Mouse (Mus musculus): ENCODE results near the gene Cpeb4. TPM values are rescaled to one million over a fixed set of nuclear protein-coding genes. Genes with fewer than 3 reads are reported as not detected.
A peak's percentile ranks its signal among the peaks of the same experiment; 100 is the strongest.

The Cpeb4 gene
- polyA plus RNA-seq, 1 experiment, result 5.1 TPM

DNA sequence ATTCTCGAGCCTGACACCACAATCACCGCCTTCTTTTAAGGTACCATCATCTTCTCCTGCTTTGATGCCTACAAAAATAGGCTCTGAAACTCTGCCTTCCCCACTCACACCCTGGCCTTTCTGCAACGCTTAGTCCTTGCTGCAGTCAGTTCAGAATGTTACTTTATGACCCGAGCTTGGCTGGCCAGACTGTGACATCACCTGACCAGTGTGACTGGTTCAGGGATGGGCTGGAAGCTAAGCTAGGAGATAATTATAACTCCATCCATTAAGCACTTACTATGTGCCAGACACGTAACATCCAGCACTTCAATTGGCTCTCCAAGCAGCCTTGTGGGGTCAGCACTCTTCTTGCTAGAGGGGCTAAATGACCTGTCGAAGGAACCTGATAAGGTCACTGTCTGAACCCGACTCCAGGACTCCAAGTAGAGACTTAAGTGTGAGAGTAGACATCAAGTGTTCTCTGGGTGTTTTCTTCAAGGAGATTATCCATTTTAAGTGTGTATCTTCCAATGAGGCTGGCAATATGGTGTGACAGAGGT, 39.5 kb upstream of the Cpeb4 start:
- no peaks in the 10 kb centered on the region for H3K27me3 ChIP-seq (ENCODE audit: control insufficient read depth)
- no peaks in the 10 kb centered on the region for H3K9me3 ChIP-seq (ENCODE audit: control insufficient read depth, low read length)
- peaks cover 96% of the 10 kb centered on the region for H3K4me1 ChIP-seq (ENCODE audit: control insufficient read depth)
- TF ChIP-seq GATA1 (IDR thresholded peaks at IDR 0.05; ENCODE audit: low read length), result no peak
- TF ChIP-seq TAL1 (IDR thresholded peaks at IDR 0.05; ENCODE audit: low read length), result no peak
- peaks cover 14% of the 10 kb centered on the region for H3K36me3 ChIP-seq (ENCODE audit: control insufficient read depth)
- H3K4me3 ChIP-seq (replicated peaks), result no peak overlapping the region

DNA sequence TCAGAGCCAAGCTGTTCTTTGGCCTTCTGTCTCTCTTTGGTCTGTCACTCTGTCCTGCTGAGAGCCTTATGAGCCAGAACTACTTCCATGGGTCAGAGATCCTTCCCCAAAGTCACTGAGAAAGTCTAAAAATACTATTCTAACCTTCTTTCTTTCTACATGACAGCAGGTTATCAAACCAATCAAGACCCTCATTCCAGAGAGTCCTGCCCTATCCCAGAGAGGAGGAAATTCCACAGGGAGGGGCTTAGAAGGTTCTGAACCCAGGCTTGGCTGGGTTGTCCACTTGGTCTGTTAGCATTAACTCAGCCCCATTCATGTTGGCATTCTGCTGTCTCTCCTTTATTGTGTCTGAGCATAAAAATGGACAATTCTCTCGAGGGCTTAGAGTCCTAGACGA, 38.5 kb upstream of the Cpeb4 start:
- no peaks in the 10 kb centered on the region for H3K9me3 ChIP-seq (ENCODE audit: control insufficient read depth, low read length)
- TF ChIP-seq TAL1 (IDR thresholded peaks at IDR 0.05; ENCODE audit: low read length) (no peak), GATA1 (IDR thresholded peaks at IDR 0.05; ENCODE audit: low read length) (no peak)
- peaks cover 97% of the 10 kb centered on the region for H3K4me1 ChIP-seq (ENCODE audit: control insufficient read depth)
- H3K36me3 ChIP-seq (ENCODE audit: control insufficient read depth), result peaks cover 16% of the 10 kb centered on the region
- H3K4me3 ChIP-seq (replicated peaks), result no peak overlapping the region
- H3K27me3 ChIP-seq (ENCODE audit: control insufficient read depth), result no peaks in the 10 kb centered on the region

DNA sequence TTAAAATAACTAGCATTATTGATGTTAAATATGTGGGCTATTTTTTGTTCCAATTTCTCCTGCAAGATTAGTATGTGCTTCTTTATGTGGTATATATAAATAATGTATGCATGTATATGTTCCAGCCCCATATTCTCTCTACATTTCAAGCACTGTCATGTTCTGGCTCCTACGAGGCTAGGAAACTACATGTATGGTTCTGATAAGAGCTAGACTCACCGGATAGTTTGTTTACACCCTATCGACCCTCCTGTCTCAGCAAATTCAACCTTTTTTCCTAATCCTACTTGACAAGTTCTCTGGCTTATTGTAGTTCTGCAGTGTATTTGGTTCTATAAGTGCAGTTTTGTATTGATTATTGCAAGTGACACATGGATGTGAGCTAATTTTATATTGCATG, 36.7 kb upstream of the Cpeb4 start:
- Histone ChIP-seq H3K4me1 (ENCODE audit: control insufficient read depth) (peaks cover 98% of the 10 kb centered on the region), H3K36me3 (ENCODE audit: control insufficient read depth) (peaks cover 14% of the 10 kb centered on the region), H3K4me3 (replicated peaks) (no peak overlapping the region), H3K9me3 (ENCODE audit: control insufficient read depth, low read length) (no peaks in the 10 kb centered on the region), H3K27me3 (ENCODE audit: control insufficient read depth) (no peaks in the 10 kb centered on the region)
- peak; percentile 35; the same call in 1 of the 2 replicates for TF ChIP-seq GATA1 (IDR thresholded peaks at IDR 0.05; ENCODE audit: low read length)
- TF ChIP-seq TAL1 (IDR thresholded peaks at IDR 0.05; ENCODE audit: low read length), result peak; percentile 46; the same call in 2 of the 3 replicates

DNA sequence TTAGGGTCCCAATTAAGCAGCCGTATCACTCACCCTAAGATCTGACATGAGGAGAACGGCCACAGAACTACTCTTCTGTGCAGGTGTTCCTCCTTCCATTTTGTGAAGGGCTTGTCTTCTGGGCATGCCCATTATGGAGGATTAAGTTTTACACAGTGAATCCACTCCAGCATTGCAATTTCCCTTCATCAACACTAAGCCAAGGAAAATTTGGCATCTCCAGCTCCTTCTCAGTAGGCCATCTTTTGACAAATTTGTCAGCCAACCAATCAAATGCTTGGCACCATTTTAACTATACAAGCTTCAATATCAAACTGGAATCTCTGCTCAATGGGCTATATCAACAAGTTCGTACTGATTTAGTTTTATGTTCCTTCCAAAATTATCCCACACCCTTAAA, 34.8 kb upstream of the Cpeb4 start:
- no peaks in the 10 kb centered on the region for H3K27me3 ChIP-seq (ENCODE audit: control insufficient read depth)
- H3K36me3 ChIP-seq (ENCODE audit: control insufficient read depth), result peaks cover 17% of the 10 kb centered on the region
- H3K4me3 ChIP-seq (replicated peaks), result no peak overlapping the region
- H3K4me1 ChIP-seq (ENCODE audit: control insufficient read depth), result peaks cover 98% of the 10 kb centered on the region
- H3K9me3 ChIP-seq (ENCODE audit: control insufficient read depth, low read length), result no peaks in the 10 kb centered on the region
- no peak for TF ChIP-seq GATA1 (IDR thresholded peaks at IDR 0.05; ENCODE audit: low read length)
- no peak for TF ChIP-seq TAL1 (IDR thresholded peaks at IDR 0.05; ENCODE audit: low read length)

DNA sequence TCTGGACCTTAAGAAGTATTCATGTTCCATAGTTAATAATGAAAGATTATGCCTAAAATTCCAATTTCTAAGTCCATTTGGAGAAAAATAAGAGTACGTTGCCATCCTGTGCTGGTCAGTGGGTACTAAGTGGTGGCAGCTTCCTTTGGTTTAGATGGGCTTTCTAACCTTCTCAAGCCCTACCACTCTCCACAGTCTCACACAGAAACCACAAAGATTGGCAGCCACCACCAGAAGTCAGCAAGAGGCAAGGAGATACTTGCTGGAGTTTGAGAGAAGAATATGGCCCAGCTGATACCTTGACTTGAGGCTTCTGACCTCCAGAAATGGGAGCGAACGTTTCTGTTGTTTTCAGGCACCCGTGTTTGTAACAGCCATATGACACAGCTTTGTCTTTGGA, 34.3 kb upstream of the Cpeb4 start:
- TF ChIP-seq GATA1 (IDR thresholded peaks at IDR 0.05; ENCODE audit: low read length), result no peak
- no peak for TF ChIP-seq TAL1 (IDR thresholded peaks at IDR 0.05; ENCODE audit: low read length)
- H3K4me3 ChIP-seq (replicated peaks), result no peak overlapping the region
- no peaks in the 10 kb centered on the region for H3K27me3 ChIP-seq (ENCODE audit: control insufficient read depth)
- H3K9me3 ChIP-seq (ENCODE audit: control insufficient read depth, low read length), result no peaks in the 10 kb centered on the region
- H3K36me3 ChIP-seq (ENCODE audit: control insufficient read depth), result peaks cover 19% of the 10 kb centered on the region
- H3K4me1 ChIP-seq (ENCODE audit: control insufficient read depth), result peaks cover 98% of the 10 kb centered on the region

- Histone ChIP-seq H3K36me3 (ENCODE audit: control insufficient read depth) (peaks cover 27% of the 10 kb centered on the region), H3K27me3 (ENCODE audit: control insufficient read depth) (no peaks in the 10 kb centered on the region), H3K4me3 (replicated peaks) (no peak overlapping the region), H3K9me3 (ENCODE audit: control insufficient read depth, low read length) (no peaks in the 10 kb centered on the region), H3K4me1 (ENCODE audit: control insufficient read depth) (peaks cover 98% of the 10 kb centered on the region)
- TF ChIP-seq GATA1 (IDR thresholded peaks at IDR 0.05; ENCODE audit: low read length), result no peak
- TF ChIP-seq TAL1 (IDR thresholded peaks at IDR 0.05; ENCODE audit: low read length), result no peak
Observed at GRCm38 (mm10) chr11:31838442-31839083, 33.4 kb upstream of the Cpeb4 start.

GRCm38 (mm10) chr11:31839084-31839460, 32.9 kb upstream of the Cpeb4 start:
- peaks cover 98% of the 10 kb centered on the region for H3K4me1 ChIP-seq (ENCODE audit: control insufficient read depth)
- no peaks in the 10 kb centered on the region for H3K9me3 ChIP-seq (ENCODE audit: control insufficient read depth, low read length)
- peaks cover 24% of the 10 kb centered on the region for H3K36me3 ChIP-seq (ENCODE audit: control insufficient read depth)
- no peak for TF ChIP-seq GATA1 (IDR thresholded peaks at IDR 0.05; ENCODE audit: low read length)
- no peak for TF ChIP-seq TAL1 (IDR thresholded peaks at IDR 0.05; ENCODE audit: low read length)
- H3K27me3 ChIP-seq (ENCODE audit: control insufficient read depth), result no peaks in the 10 kb centered on the region
- H3K4me3 ChIP-seq (replicated peaks), result no peak overlapping the region

DNA sequence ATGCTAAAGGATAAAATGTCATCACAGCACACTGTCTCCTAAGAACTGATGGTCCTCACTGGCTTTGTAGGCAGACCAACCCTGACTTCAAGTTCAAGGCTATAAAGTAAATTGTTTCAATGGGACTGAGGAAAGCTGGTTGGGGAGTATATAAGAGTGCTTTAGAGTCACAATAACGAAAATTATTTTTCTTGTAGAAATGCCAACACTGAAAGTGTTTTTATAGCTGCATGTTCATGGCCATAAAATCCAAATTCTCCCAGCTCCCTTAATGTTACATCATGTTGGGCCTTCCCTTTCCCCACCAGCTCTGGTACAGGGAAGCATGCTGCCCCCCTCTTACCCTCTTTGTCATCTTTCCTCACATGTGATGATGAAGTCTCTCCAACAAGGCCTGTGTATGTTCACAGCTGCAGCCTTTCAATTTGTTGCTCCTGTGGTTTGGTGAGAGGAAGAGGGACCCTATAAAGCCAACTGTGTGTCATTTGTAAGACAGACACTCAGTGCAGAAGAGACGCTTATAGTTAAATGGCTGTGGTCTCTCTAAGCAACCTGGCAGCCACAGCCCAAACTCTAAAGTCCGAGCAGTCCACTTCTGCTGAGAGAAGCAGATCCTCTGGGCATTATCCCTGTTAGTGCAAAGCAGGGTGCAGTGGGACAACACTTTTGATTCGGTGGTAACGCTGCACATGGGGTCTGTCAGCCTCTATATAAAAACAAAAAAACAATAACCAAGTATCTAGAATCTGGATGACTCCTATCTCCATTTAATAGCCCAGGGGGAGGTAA, 29.6 kb upstream of the Cpeb4 start:
- no peak overlapping the region for H3K4me3 ChIP-seq (replicated peaks)
- H3K4me1 ChIP-seq (ENCODE audit: control insufficient read depth), result peaks cover 98% of the 10 kb centered on the region
- peaks cover 32% of the 10 kb centered on the region for H3K36me3 ChIP-seq (ENCODE audit: control insufficient read depth)
- H3K9me3 ChIP-seq (ENCODE audit: control insufficient read depth, low read length), result peaks cover 6% of the 10 kb centered on the region
- no peak for TF ChIP-seq GATA1 (IDR thresholded peaks at IDR 0.05; ENCODE audit: low read length)
- TF ChIP-seq TAL1 (IDR thresholded peaks at IDR 0.05; ENCODE audit: low read length), result no peak
- no peaks in the 10 kb centered on the region for H3K27me3 ChIP-seq (ENCODE audit: control insufficient read depth)

GRCm38 (mm10) chr11:31843177-31843833, 28.7 kb upstream of the Cpeb4 start:
- peaks cover 32% of the 10 kb centered on the region for H3K36me3 ChIP-seq (ENCODE audit: control insufficient read depth)
- TF ChIP-seq GATA1 (IDR thresholded peaks at IDR 0.05; ENCODE audit: low read length), result no peak
- no peak for TF ChIP-seq TAL1 (IDR thresholded peaks at IDR 0.05; ENCODE audit: low read length)
- peak overlapping the region; percentile 25 for H3K4me3 ChIP-seq (replicated peaks)
- peaks cover 6% of the 10 kb centered on the region for H3K9me3 ChIP-seq (ENCODE audit: control insufficient read depth, low read length)
- H3K4me1 ChIP-seq (ENCODE audit: control insufficient read depth), result peaks cover 97% of the 10 kb centered on the region
- H3K27me3 ChIP-seq (ENCODE audit: control insufficient read depth), result no peaks in the 10 kb centered on the region
